Mouse (Mus musculus) neural tube, embryonic 11.5 days (tissue): ENCODE results near the gene Capns1. TPM values are rescaled to one million over a fixed set of nuclear protein-coding genes. Genes with fewer than 3 reads are reported as not detected.
"Not testable (repeated sequence)": the region's sequence is repeated elsewhere in the genome, so short reads cannot be mapped to it uniquely, and the experiment has no call there.

Source experiments
- ATAC-seq: fragments of 200-750 bp; cut with Nextera tagmentation; 2 replicates; pipeline ENCODE4 v1.8.0; 2017; ENCODE audit warnings: moderate number of reproducible peaks, mild to moderate bottlenecking, moderate TSS enrichment, moderate library complexity; ENCODE audit not compliant: insufficient read depth, low FRiP score, low TSS enrichment
- DNase-seq: peaks from one replicate; pipeline ENCODE4 v3.0.0-alpha.2; 2015; ENCODE audit warnings: low spot score
- H3K27ac ChIP-seq: fragments of 300-500 bp; sonication (generic); 2 replicates; pipeline ENCODE4 v1.5.1; 2014; ENCODE audit warnings: low read depth, mild to moderate bottlenecking, low read length
- H3K27me3 ChIP-seq: fragments of 300-500 bp; sonication (generic); 2 replicates; pipeline ENCODE4 v1.6.1; 2014; ENCODE audit warnings: mild to moderate bottlenecking, low read length, mixed read lengths; ENCODE audit not compliant: control insufficient read depth, insufficient read depth
- H3K36me3 ChIP-seq: fragments of 300-500 bp; sonication (generic); 2 replicates; pipeline ENCODE4 v1.6.1; 2014; ENCODE audit warnings: mild to moderate bottlenecking, low read length, moderate library complexity, mixed read lengths; ENCODE audit not compliant: control insufficient read depth, insufficient read depth
- H3K4me1 ChIP-seq: fragments of 300-500 bp; sonication (generic); 2 replicates; pipeline ENCODE4 v1.6.1; 2014; ENCODE audit warnings: low read length, mixed read lengths; ENCODE audit not compliant: control insufficient read depth, insufficient read depth
- H3K4me2 ChIP-seq: fragments of 300-500 bp; sonication (generic); 2 replicates; pipeline ENCODE4 v1.6.1; 2014; ENCODE audit warnings: low read depth, mild to moderate bottlenecking, moderate library complexity
- H3K4me3 ChIP-seq: fragments of 300-500 bp; sonication (generic); 2 replicates; pipeline ENCODE4 v1.5.1; 2014; ENCODE audit warnings: low read depth, low read length
- H3K9ac ChIP-seq: fragments of 300-500 bp; sonication (generic); 2 replicates; pipeline ENCODE4 v1.6.1; 2014; ENCODE audit warnings: mild to moderate bottlenecking, low read length
- H3K9me3 ChIP-seq: fragments of 300-500 bp; sonication (generic); 2 replicates; pipeline ENCODE4 v1.6.1; 2016; ENCODE audit warnings: low read length; ENCODE audit not compliant: control insufficient read depth
- WGBS: fragments of 180-500 bp; shearing (Covaris S2); extraction: QIAGEN DNeasy Blood & Tissue Kit; methylation state at CpG from one replicate; pipeline ENCODE4 v1.1.7; 2014; 5-methylcytosine and 5-hydroxymethylcytosine counted together
- polyA plus RNA-seq: library from polyadenylated mRNA; unstranded; fragments of >200 nt; fragmentation: Nextera tagmentation; extraction: Ambion mirVana; gene quantifications from 2 replicates; pipeline ENCODE4 v1.2.1, GENCODE M21; 2014

Gene Capns1
- 45.8 and 51.8 TPM in 2 replicates for polyA plus RNA-seq

DNA sequence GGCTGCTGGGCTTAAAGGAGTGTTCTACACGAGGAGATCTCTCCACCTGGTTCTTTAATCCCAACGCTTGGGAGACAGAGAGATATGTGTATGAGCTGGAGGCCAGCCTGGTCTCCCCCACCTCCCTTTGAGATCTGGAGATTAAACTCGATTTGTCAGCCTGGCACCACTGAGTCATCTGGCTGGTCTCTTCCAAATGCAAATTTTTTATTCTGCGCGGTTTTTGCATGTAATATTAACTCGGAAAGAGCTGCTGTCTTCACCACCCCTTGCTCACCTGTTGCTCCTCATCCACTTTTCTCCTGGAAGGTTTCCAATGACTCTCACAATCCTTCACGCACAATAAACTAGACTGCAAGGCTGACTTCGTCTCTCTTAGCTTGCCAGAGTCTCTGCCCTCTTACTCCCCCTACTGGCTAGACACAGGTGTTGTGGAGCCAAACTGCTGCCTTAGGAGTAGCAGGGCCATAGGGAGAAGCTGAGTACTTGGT lies at the start of gene Capns1:
Capns1 (minus strand) TSS at position 331 of the 491 bp plus-strand sequence.
- Histone ChIP-seq H3K27ac (no peak within 1 kb of the TSS), H3K9me3 (no peaks in the 10 kb centered on the region), H3K36me3 (no peaks in the 10 kb centered on the region), H3K4me3 (no peak within 1 kb of the TSS), H3K9ac (no peak within 1 kb of the TSS), H3K4me2 (no peak within 1 kb of the TSS), H3K4me1 (0 out of 2 replicates have a peak, but pooled peaks cover under 1% of the 10 kb centered on the region), H3K27me3 (no peaks in the 10 kb centered on the region)
- peak; percentile 78 for DNase-seq
- no peak for ATAC-seq
- WGBS = 12% methylated on average over 8 of the region's 8 CpGs

DNA sequence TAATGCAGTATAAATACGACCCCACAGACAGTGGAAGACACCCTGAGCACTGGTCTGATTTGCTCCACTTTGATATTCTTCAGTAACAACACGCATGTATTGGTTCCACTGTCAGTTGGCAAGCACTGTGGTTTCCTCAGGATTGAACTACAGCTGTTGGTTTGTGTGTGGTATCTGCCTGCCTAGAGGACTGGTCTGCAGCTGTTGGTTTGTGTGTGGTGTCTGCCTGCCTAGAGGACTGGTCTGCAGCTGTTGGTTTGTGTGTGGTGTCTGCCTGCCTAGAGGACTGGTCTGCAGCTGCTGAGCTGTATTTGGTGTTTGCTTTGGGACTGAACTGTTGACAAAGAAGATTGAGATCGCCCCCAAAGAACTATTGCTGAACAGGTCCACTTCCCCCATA lies 38.8 kb upstream of the Capns1 start:
- H3K4me2 ChIP-seq, ATAC-seq, H3K9ac ChIP-seq, H3K4me3 ChIP-seq, H3K27ac ChIP-seq, H3K4me1 ChIP-seq, DNase-seq, H3K36me3 ChIP-seq, H3K27me3 ChIP-seq, H3K9me3 ChIP-seq: not testable (repeated sequence)
- WGBS = 83% methylated on average over 3 of the region's 3 CpGs

GRCm38 (mm10) chr7:30235625-30236024 lies 37.0 kb upstream of the Capns1 start, which contains the start of gene Ovol3:
Gene Ovol3, minus strand, starts transcription at chr7:30235725.
- Histone ChIP-seq H3K4me3 (no peak within 1 kb of the TSS), H3K4me2 (no peak within 1 kb of the TSS), H3K4me1 (peaks cover 8% of the 10 kb centered on the region), H3K36me3 (peaks cover 2% of the 10 kb centered on the region), H3K9ac (no peak within 1 kb of the TSS), H3K9me3 (no peaks in the 10 kb centered on the region), H3K27me3 (no peaks in the 10 kb centered on the region), H3K27ac (no peak within 1 kb of the TSS)
- WGBS = 89% methylated on average over 4 of the region's 4 CpGs
- ATAC-seq = no peak
- no peak for DNase-seq

DNA sequence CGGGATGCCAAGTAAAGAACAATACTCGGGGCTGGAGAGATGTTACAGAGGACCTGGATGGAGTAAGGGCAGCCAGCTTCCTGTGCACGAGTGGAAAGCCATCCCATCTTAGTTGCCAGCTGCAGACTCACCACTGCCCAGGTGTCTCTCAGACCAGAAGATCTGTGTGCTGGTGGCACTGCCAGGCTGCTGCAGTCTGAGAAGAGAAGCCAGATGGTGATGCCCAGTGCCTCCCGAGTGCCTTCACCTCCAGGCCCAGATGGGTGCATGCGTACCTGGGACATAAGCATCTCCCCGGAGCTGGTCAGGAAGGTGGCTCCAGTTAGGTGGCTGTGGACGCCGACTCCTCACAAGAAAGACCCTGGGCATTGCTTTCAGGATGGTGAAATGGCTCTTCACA lies 36.5 kb upstream of the Capns1 start:
- Histone ChIP-seq H3K4me2 (no peak overlapping the region), H3K4me3 (no peak overlapping the region), H3K9me3 (no peaks in the 10 kb centered on the region), H3K9ac (no peak overlapping the region), H3K4me1 (peaks cover 10% of the 10 kb centered on the region), H3K27me3 (no peaks in the 10 kb centered on the region), H3K36me3 (peaks cover 2% of the 10 kb centered on the region), H3K27ac (no peak overlapping the region)
- ATAC-seq (no peak), DNase-seq (no peak)
- WGBS = 92% methylated on average over 8 of the region's 8 CpGs

DNA sequence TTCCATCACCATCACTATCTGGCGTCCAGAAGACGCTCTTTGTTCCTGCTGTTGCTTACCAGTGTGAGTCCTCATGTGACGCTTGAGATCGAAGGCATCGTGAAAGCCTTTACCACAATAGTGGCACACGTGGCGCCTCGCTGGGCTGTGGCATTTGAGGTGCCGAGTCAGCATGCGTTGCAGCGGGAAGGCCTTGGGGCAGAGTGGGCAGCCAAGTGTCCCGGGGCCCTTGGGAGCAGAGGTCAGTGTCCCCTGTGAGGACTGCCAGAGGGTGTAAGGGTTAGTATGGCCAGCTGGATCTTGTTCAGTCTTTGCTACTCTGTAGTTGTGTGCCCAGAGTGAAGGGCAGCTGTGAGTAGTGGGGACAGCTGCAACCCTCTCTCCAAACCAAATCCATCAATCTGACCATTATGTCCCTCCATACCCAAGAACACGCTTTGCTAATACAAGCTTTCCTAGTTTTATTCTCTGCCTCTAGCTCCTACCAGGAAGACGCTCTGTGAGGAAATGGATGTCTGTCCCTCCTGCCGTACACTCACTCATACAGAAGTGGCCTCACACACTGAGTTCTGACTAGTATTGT lies 35.8 kb upstream of the Capns1 start:
- no peak for ATAC-seq
- no peak overlapping the region for H3K4me2 ChIP-seq
- H3K4me1 ChIP-seq = peaks cover 10% of the 10 kb centered on the region
- no peak for DNase-seq
- no peak overlapping the region for H3K27ac ChIP-seq
- no peaks in the 10 kb centered on the region for H3K9me3 ChIP-seq
- H3K9ac ChIP-seq = no peak overlapping the region
- no peaks in the 10 kb centered on the region for H3K27me3 ChIP-seq
- no peak overlapping the region for H3K4me3 ChIP-seq
- 93% methylated on average over 15 of the region's 15 CpGs for WGBS
- H3K36me3 ChIP-seq = peaks cover 5% of the 10 kb centered on the region

GRCm38 (mm10) chr7:30233387-30233786 lies 34.8 kb upstream of the Capns1 start:
- H3K4me2 ChIP-seq = peak overlapping the region; percentile 70
- WGBS = 90% methylated on average over 20 of the region's 20 CpGs

DNA sequence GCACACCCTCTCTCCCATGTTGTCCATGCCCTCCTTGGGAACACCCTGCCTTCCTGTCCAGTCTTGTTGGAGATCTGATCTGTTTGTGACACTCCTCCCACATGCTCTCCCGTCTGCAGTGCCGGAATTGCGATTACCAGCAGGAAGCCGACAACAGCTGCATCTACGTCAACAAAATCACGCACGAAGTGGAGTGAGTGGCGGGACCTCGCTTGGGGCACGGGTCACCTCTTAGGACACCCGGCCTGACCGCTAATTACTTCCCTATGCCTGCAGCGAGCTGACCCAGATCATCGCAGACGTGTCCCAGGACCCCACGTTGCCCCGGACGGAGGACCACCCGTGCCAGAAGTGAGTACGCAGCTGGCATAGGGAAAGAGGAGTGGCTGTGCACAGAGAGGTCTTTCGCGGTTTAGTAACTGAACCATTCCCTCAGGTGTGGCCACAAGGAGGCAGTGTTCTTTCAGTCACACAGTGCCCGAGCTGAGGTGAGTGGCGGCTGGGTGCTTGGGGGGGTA lies 34.1 kb upstream of the Capns1 start:
- Histone ChIP-seq H3K36me3 (peaks cover 7% of the 10 kb centered on the region), H3K27me3 (no peaks in the 10 kb centered on the region), H3K27ac (peak overlapping the region; percentile 81), H3K4me3 (peak overlapping the region; percentile 74), H3K4me2 (peak overlapping the region; percentile 70), H3K9ac (peak overlapping the region; percentile 73), H3K9me3 (no peaks in the 10 kb centered on the region), H3K4me1 (peaks cover 10% of the 10 kb centered on the region)
- DNase-seq (peak; percentile 65), ATAC-seq (peak; percentile 21; the same call in 1 of the 2 replicates)
- 8% methylated on average over 24 of the region's 24 CpGs for WGBS

More at GRCm38 (mm10) chr7:30233387-30233786, 34.8 kb upstream of the Capns1 start:
- Histone ChIP-seq H3K9me3 (no peaks in the 10 kb centered on the region), H3K27ac (no peak overlapping the region), H3K9ac (no peak overlapping the region), H3K4me1 (peaks cover 10% of the 10 kb centered on the region), H3K36me3 (peaks cover 5% of the 10 kb centered on the region), H3K4me3 (no peak overlapping the region; the same call in 1 of the 2 replicates), H3K27me3 (no peaks in the 10 kb centered on the region)
- no peak for ATAC-seq
- no peak for DNase-seq

GRCm38 (mm10) chr7:30231669-30232454 lies 33.3 kb upstream of the Capns1 start, which contains the start of the genes Polr2i and Tbcb:
Gene Polr2i, plus strand, starts transcription at chr7:30231948.
Gene Tbcb, minus strand, starts transcription at chr7:30232272.
- Histone ChIP-seq H3K4me3 (peak within 1 kb of the TSS; percentile 74), H3K36me3 (peaks cover 9% of the 10 kb centered on the region), H3K27me3 (no peaks in the 10 kb centered on the region), H3K9ac (peak within 1 kb of the TSS; percentile 73), H3K4me2 (peak within 1 kb of the TSS; percentile 73), H3K4me1 (peaks cover 10% of the 10 kb centered on the region), H3K9me3 (no peaks in the 10 kb centered on the region), H3K27ac (peak within 1 kb of the TSS; percentile 81)
- peak; percentile 97 for DNase-seq
- peak; percentile 96 for ATAC-seq
- under 1% methylated on average over 67 of the region's 67 CpGs for WGBS
